Mouse (Mus musculus) neural tube, postnatal 0 days (tissue): ENCODE measurements around the gene Urah. TPM values are rescaled to one million over a fixed set of nuclear protein-coding genes. Genes with fewer than 3 reads are reported as not detected.

Source experiments
- polyA plus RNA-seq: library from polyadenylated mRNA; unstranded; fragments of >200 nt; fragmentation: Nextera tagmentation; extraction: Ambion mirVana; gene quantifications from 2 replicates; pipeline ENCODE4 v1.2.1, GENCODE M21; 2015

The Urah gene
- 0.46 and 1.5 TPM in 2 replicates for polyA plus RNA-seq

DNA sequence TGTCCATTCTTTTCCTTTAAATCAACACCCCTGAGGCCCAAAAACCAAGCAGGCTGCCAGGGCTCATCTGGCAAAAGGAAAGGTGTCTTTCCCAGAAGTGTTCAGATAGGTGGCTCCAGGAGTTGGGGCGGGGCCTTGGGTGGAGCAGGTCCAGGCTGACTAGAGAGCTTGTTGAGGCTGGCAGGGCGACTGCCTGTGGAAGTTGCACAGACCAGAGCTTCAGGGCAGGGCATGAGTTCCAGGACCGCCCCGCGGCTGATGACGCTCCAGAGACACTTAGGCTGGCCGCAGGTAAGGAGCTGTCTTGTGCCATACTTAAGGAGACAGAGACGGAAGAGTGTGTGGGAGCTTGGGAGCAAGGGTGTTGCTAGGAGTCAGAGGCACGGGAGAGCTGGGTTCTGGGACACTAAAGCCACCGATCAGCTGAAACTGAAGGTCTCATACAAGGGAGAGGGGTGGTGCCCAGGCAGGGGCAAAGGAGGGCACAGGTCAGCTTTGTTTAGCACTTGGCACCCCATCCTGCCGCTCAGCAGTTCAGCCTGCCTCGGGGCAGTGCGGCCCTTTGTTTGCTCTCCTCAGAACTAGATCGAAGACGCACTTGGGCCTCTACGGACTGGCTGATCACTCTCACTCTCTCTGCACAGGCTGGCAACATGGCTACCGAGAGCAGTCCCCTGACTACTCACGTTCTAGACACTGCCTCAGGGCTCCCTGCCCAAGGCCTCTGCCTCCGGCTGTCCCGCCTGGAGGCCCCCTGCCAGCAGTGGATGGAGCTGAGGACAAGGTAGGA, at the start of gene Urah:
Gene Urah, plus strand, starts transcription at position 51 of the 790 bp plus-strand sequence.

GRCm38 (mm10) chr7:140787406-140788052, 47.3 kb upstream of the Urah start, which contains the start of gene Syce1:
Syce1 (minus strand) TSS chr7:140787852.

DNA sequence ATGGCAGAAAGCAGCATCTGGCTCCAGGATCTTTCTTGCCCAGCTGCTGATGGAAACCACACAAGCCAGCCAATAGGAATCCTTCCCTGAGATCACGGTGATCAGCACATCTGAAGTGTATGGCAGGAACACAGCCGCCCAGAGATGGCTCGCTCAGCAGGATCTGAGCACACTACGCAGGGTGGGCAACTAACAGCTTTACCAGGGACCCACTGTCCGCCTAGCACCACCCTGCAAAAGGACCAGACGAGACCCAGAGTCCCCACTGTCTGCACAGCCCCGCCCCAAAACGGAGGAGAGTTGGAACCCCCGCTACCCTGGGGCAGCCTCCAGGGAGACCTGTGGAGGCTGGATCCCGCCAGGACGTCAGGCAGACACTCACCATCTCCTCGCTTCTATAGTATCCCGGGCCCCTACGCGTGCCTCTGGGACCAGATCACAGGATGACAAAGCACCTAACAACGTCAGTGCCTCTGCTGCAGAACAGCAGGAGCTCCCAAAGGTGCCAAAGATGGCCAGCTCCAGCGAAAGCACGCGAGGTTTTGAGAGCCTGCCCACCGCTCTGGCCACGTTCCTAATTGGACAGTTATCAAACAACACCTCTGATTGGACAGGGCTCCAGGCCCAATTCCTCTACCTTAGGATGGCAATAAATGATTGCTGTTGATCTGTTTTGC, 13.0 kb upstream of the Urah start, which contains the start of gene Zfp941:
Gene Zfp941, minus strand, starts transcription at position 526 of the 677 bp plus-strand sequence.

GRCm38 (mm10) chr7:140844905-140845665, 10.3 kb downstream of the Urah start, which contains the start of gene Scgb1c1:
Scgb1c1 (plus strand) TSS chr7:140845547.

DNA sequence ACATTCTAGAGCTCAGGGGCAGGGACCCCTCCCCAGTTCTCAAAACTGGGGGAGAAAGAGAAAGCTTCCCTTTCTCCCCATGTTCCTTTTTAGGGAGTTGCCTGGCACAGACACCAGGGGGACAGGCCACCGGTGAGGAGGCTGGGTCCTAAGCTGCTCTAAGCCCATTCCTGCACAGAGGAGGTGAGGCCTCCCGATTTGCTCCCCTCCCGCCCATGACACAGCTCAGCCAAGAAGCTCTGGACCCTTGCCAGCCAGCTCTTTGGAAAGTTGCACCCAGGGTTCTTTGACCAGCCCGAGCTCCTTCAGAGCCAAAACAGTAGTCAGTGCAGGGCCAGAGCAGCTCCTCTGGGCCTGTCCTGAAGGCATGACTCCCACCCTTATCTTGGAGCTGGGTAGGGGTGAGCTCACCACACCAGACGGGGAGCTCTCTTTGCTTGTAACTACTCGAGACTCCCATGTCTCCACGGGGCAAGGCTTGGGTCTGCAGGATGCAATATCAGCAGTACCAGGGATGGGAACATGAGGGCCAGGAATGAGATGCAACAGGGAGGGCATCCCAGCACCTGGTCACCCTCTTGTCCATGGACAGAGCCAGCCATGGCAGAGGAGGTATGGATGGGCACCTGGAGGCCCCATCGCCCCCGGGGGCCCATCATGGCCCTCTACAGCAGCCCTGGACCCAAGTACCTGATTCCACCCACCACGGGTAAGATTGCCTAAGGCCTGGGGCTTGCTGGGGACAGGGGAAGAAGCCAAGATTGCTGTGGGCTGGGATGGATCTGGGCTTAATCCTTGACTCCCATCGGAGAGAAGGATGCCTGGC, 13.2 kb downstream of the Urah start, which contains the start of gene Odf3:
Gene Odf3, plus strand, starts transcription at position 51 of the 826 bp plus-strand sequence.

GRCm38 (mm10) chr7:140855860-140856784, 21.3 kb downstream of the Urah start, which contains the start of gene Gm45785:
Gm45785 (minus strand) TSS chr7:140856331.

DNA sequence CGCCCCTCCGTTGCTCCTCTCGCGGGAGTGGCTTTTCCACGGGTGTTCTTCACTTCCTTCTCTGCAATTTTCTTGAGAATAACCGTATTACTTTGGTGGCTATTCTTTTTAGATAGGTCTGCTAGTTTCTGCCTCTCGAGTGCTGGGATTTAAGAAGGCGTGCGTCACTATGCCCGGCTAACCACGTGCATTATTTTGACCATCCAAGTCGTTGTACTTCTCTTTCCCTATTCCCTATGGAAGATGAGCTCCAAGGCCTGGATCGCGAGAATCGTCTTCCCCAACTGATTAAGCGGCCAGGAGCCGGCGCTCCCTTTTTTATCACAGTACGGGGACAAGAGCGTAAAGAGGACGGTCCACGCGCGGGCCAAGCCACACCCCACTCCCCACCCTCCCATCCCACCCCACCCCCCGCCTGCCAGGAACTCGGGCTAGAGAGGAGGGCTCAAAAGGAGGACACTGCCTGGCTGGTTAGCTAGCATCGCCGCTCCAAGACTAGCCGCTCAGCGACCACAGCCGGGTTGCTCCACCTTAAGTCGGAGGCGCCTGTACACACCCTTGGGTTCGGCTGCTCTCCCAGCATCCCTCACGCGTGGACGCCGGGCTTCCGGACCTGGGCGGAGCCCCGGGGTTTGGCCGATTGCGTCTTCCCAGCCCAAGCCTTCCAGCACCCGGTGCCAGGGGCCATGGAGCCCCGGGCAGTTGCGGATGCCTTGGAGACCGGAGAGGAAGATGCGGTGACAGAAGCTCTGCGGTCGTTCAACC, 22.1 kb downstream of the Urah start, which contains the start of gene Ric8a:
Gene Ric8a, plus strand, starts transcription at position 173 of the 765 bp plus-strand sequence.

DNA sequence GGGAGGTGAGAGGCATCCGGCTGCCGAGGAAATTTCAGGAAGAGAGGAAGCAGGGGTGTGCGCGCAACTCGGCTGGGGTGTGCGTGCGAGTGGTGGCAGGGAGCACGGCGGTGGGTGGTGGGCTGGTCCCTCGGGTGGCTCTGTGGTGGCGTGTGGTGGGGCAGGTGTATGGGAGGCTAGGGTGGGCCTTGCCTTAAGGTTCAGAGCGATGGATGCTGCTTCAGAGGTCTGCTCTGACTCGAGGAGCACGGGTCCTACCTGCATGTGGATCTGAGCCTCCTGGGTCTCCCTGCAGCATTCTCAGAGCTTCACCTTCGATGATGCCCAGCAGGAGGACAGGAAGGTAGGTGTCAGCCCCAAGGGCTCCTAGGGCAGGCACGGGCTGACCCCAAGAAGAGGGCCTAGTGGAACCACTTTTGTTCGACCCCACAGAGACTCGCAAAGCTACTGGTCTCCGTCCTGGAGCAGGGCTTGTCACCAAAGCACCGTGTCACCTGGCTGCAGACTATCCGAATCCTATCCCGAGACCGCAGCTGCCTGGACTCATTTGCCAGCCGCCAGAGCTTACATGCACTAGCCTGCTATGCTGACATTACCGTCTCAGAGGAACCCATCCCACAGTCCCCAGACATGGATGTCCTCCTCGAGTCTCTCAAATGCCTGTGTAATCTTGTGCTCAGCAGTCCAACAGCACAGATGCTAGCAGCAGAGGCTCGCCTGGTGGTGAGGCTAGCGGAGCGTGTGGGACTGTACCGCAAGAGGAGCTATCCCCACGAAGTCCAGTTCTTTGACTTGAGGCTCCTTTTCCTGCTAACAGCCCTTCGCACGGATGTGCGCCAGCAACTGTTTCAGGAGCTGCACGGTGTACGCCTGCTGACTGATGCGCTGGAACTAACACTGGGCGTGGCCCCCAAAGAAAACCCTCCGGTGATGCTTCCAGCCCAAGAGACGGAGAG, 23.0 kb downstream of the Urah start, which contains the start of gene Bet1l:
Gene Bet1l, minus strand, starts transcription at position 28 of the 956 bp plus-strand sequence.

DNA sequence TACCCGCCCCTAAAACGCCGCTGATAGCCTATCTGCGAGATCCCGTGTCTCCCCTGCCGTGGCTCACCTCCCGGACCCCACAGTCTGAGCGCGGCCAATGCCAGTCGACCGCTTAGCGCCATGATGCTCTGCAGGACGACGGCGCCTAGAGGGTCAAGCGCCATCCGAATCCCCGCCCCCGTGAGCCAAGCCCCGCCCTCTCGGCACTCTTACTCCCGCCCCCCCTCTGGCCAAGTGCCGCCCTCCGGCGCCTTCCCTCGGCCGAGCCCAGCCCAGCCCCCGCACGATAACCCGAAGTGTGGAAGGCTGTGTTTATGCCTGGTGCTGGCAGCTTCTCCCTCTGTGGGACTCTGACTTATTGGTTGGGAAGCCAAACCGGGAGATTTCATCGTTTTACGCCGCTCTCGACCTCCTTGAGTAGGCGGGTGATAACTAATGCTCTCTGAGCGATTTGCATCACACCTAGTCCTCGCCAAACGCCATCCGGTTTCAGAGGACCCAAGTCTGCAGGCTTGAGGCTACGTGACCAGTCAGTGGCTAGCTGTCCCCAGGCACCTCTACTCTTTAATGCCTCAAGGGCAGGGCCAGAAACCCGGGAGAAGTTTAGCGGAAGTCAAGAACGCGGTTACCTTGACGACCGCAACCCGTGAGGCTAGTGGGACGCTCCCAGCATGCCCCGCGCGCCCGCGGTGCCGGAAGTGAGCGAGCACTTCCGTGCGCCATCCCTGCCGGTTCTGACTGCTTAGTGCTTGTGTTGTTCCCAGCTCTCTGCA, 47.1 kb downstream of the Urah start, which contains the start of the genes Psmd13 and Sirt3:
Gene Psmd13, plus strand, starts transcription at position 273 of the 773 bp plus-strand sequence.
Gene Sirt3, minus strand, starts transcription at position 614 of the 773 bp plus-strand sequence.

Other genes with a start within 250 kb of the Urah start
- gene Olfr46, start 233.7 kb upstream of the Urah start, polyA plus RNA-seq = 0.01 TPM in 1 of 2 replicates, not detected in the other
- gene Olfr61, start 206.0 kb upstream of the Urah start, polyA plus RNA-seq = not detected in 2 replicates
- not detected in 2 replicates for gene Olfr53, start 188.6 kb upstream of the Urah start, polyA plus RNA-seq
- 0.04 TPM in 2 replicates for gene Olfr539, start 175.1 kb upstream of the Urah start, polyA plus RNA-seq
- not detected in 2 replicates for gene Olfr45, start 153.1 kb upstream of the Urah start, polyA plus RNA-seq
- gene Olfr541, start 137.8 kb upstream of the Urah start, polyA plus RNA-seq = not detected in 2 replicates
- gene Cyp2e1, start 71.3 kb upstream of the Urah start, polyA plus RNA-seq = 0.10 and 0.15 TPM in 2 replicates
- 0.52 and 0.67 TPM in 2 replicates for gene Syce1, start 47.2 kb upstream of the Urah start, polyA plus RNA-seq
- gene Zfp941, start 12.8 kb upstream of the Urah start, polyA plus RNA-seq = 22.0 and 25.1 TPM in 2 replicates
- gene Scgb1c1, start 10.5 kb downstream of the Urah start, polyA plus RNA-seq = not detected in 2 replicates
- 0.22 and 0.36 TPM in 2 replicates for gene Odf3, start 12.8 kb downstream of the Urah start, polyA plus RNA-seq
- 0.34 TPM in 1 of 2 replicates, not detected in the other for gene Gm45785, start 21.3 kb downstream of the Urah start, polyA plus RNA-seq
- gene Ric8a, start 21.9 kb downstream of the Urah start, polyA plus RNA-seq = 78.6 and 85.7 TPM in 2 replicates
- 60.4 and 62.6 TPM in 2 replicates for gene Bet1l, start 22.6 kb downstream of the Urah start, polyA plus RNA-seq
- 242 and 248 TPM in 2 replicates for gene Psmd13, start 47.0 kb downstream of the Urah start, polyA plus RNA-seq
- 82.3 and 96.7 TPM in 2 replicates for gene Sirt3, start 47.3 kb downstream of the Urah start, polyA plus RNA-seq
- 2.2 and 3.0 TPM in 2 replicates for gene Cox8b, start 65.4 kb downstream of the Urah start, polyA plus RNA-seq
- 1.2 TPM in 2 replicates for gene Nlrp6, start 85.9 kb downstream of the Urah start, polyA plus RNA-seq
- 7.1 and 7.4 TPM in 2 replicates for gene Pgghg, start 106.4 kb downstream of the Urah start, polyA plus RNA-seq
- 1.3 and 2.4 TPM in 2 replicates for gene Ifitm5, start 115.3 kb downstream of the Urah start, polyA plus RNA-seq
- gene Gm45717, start 120.9 kb downstream of the Urah start, polyA plus RNA-seq = not detected in 2 replicates
- 257 and 296 TPM in 2 replicates for gene Ifitm2, start 121.0 kb downstream of the Urah start, polyA plus RNA-seq
- gene Ifitm1, start 132.2 kb downstream of the Urah start, polyA plus RNA-seq = 43.2 and 67.3 TPM in 2 replicates
- gene Ifitm3, start 175.8 kb downstream of the Urah start, polyA plus RNA-seq = 166 and 167 TPM in 2 replicates
- 4.0 and 4.5 TPM in 2 replicates for gene Ifitm6, start 182.9 kb downstream of the Urah start, polyA plus RNA-seq
- gene Gm17387, start 194.1 kb downstream of the Urah start, polyA plus RNA-seq = not detected in 2 replicates
- gene B4galnt4, start 226.1 kb downstream of the Urah start, polyA plus RNA-seq = 38.2 and 39.6 TPM in 2 replicates
- gene Pkp3, start 243.2 kb downstream of the Urah start, polyA plus RNA-seq = 0.28 TPM in 1 of 2 replicates, not detected in the other